10 mouse cellular contexts compared by ENCODE assay signal in genomic region chr2:116106194-116106593, GRCm38 (mm10). TPM values are rescaled to one million over a fixed set of nuclear protein-coding genes. Genes with fewer than 3 reads are reported as not detected.
DNase-seq lines count a peak whose midpoint lies in the region; ATAC-seq and TF ChIP-seq lines count a peak whose summit lies in the region.
"Had no signal": no experiment of that assay in that cellular context is flagged by ENCODE, and none has a peak within 500 bp of the region (broad histone marks: within the 10 kb centered on the region; RNA-seq: fewer than 3 reads in every experiment).

No protein-coding gene starts in this region.

- no peaks in the 10 kb centered on the region for H3K9me3 ChIP-seq in embryonic facial prominence, embryonic 14.5 days (ENCODE audit: control insufficient read depth, low read length)
- peaks cover 3% of the 10 kb centered on the region; the same call in 1 of the 2 replicates for H3K9me3 ChIP-seq in embryonic facial prominence, embryonic 10.5 days
- H3K9me3 ChIP-seq: heart, embryonic 15.5 days; intestine, embryonic 15.5 days had no signal

- TF ChIP-seq POLR2A in kidney, adult 2 months (IDR thresholded peaks at IDR 0.05; ENCODE audit: low read depth, low read length), result no peak
- TF ChIP-seq POLR2A in myocyte (IDR thresholded peaks at IDR 0.05; ENCODE audit: insufficient read length, low read depth), result no peak

- TF ChIP-seq CTCF in kidney, adult 2 months (conservative IDR thresholded peaks at IDR 0.05; ENCODE audit: insufficient read depth, insufficient read length, low read depth, low read length), result no peak

- H3K79me2 ChIP-seq in myocyte (ENCODE audit: control insufficient read depth, insufficient read depth), result no peaks in the 10 kb centered on the region

- no peaks in the 10 kb centered on the region for H3K4me1 ChIP-seq in embryonic facial prominence, embryonic 14.5 days (ENCODE audit: control insufficient read depth, insufficient read depth, low read length)
- peaks cover 9% of the 10 kb centered on the region; the same call in 1 of the 2 replicates for H3K4me1 ChIP-seq in embryonic facial prominence, embryonic 10.5 days
- H3K4me1 ChIP-seq in kidney, adult 2 months (ENCODE audit: control insufficient read depth, insufficient read depth, low read length), result no peaks in the 10 kb centered on the region
- H3K4me1 ChIP-seq: heart, embryonic 15.5 days; intestine, embryonic 15.5 days had no signal

- no peaks in the 10 kb centered on the region for H3K36me3 ChIP-seq in embryonic facial prominence, embryonic 14.5 days (ENCODE audit: control insufficient read depth, insufficient read depth, low read length)
- no peaks in the 10 kb centered on the region for H3K36me3 ChIP-seq in embryonic facial prominence, embryonic 10.5 days (replicated peaks)
- no peaks in the 10 kb centered on the region for H3K36me3 ChIP-seq in kidney, adult 2 months (ENCODE audit: control insufficient read depth, insufficient read depth, low read length)
- no peaks in the 10 kb centered on the region for H3K36me3 ChIP-seq in myocyte (ENCODE audit: control insufficient read depth, insufficient read depth)
- H3K36me3 ChIP-seq: heart, embryonic 15.5 days; intestine, embryonic 15.5 days had no signal

- no peak for ATAC-seq in embryonic facial prominence, embryonic 14.5 days (ENCODE audit: low read depth)
- ATAC-seq: intestine, embryonic 15.5 days had no signal

- intact Hi-C loops in gastrocnemius, postnatal 36 days (cut with DNase I), result no loop called here

- peak; percentile 10 for DNase-seq in embryonic facial prominence, embryonic 14.5 days (ENCODE audit: low spot score)
- no peak for DNase-seq in embryonic facial prominence, embryonic 10.5 days (ENCODE audit: low spot score)
- peak; percentile 39 for DNase-seq in kidney, adult 2 months
- DNase-seq in kidney, adult 18-20 months, result no peak
- DNase-seq in lung, postnatal 25 days (ENCODE audit: low spot score), result peak; percentile 2
- no peak for DNase-seq in lung, postnatal 4 days
- no peak for DNase-seq in gastrocnemius, postnatal 36 days

- H3K9ac ChIP-seq in embryonic facial prominence, embryonic 14.5 days (ENCODE audit: low read depth, low read length), result no peak overlapping the region
- H3K9ac ChIP-seq: heart, embryonic 15.5 days; intestine, embryonic 15.5 days had no signal

- no peak overlapping the region for H3ac ChIP-seq in myocyte (ENCODE audit: control insufficient read depth, insufficient read length)

- no peak overlapping the region for H3K27ac ChIP-seq in embryonic facial prominence, embryonic 14.5 days (replicated peaks; ENCODE audit: low read depth, low read length)
- H3K27ac ChIP-seq in embryonic facial prominence, embryonic 10.5 days (replicated peaks), result no peak overlapping the region
- H3K27ac ChIP-seq in kidney, adult 2 months (ENCODE audit: insufficient read depth, low read depth, low read length), result no peak overlapping the region
- H3K27ac ChIP-seq: heart, embryonic 15.5 days; intestine, embryonic 15.5 days had no signal

- 65% methylated on average over 4 of the region's 4 CpGs for WGBS in embryonic facial prominence, embryonic 14.5 days
- WGBS in embryonic facial prominence, embryonic 10.5 days, result 71% methylated on average over 4 of the region's 4 CpGs
- WGBS in kidney, adult 2 months, result 46% methylated on average over 4 of the region's 4 CpGs

- H3K4me2 ChIP-seq in embryonic facial prominence, embryonic 14.5 days (ENCODE audit: low read depth, low read length), result no peak overlapping the region
- H3K4me2 ChIP-seq in myocyte (ENCODE audit: low read depth), result peak overlapping the region; percentile 7
- H3K4me2 ChIP-seq: heart, embryonic 15.5 days; intestine, embryonic 15.5 days had no signal

- H3K4me3 ChIP-seq in embryonic facial prominence, embryonic 14.5 days (ENCODE audit: low read depth, low read length), result no peak overlapping the region
- H3K4me3 ChIP-seq in embryonic facial prominence, embryonic 10.5 days, result no peak overlapping the region
- no peak overlapping the region for H3K4me3 ChIP-seq in kidney, adult 2 months (ENCODE audit: insufficient read depth, low read depth, low read length)
- H3K4me3 ChIP-seq in myocyte, result no peak overlapping the region
- H3K4me3 ChIP-seq: heart, embryonic 15.5 days; intestine, embryonic 15.5 days had no signal

- no peaks in the 10 kb centered on the region for H3K27me3 ChIP-seq in embryonic facial prominence, embryonic 14.5 days (replicated peaks; ENCODE audit: control insufficient read depth, insufficient read depth, low read length)
- H3K27me3 ChIP-seq in embryonic facial prominence, embryonic 10.5 days (replicated peaks; ENCODE audit: low read depth, poor library complexity, severe bottlenecking), result no peaks in the 10 kb centered on the region
- H3K27me3 ChIP-seq in kidney, adult 2 months (replicated peaks; ENCODE audit: control insufficient read depth, insufficient read depth, low read length), result peaks cover 2% of the 10 kb centered on the region; the same call in 1 of the 2 replicates
- H3K27me3 ChIP-seq in myocyte (ENCODE audit: control insufficient read depth, insufficient read depth, insufficient read length), result no peaks in the 10 kb centered on the region
- H3K27me3 ChIP-seq: heart, embryonic 15.5 days; intestine, embryonic 15.5 days had no signal

TF ChIP-seq in myocyte, 11 proteins besides CTCF, POLR2A, EP300 and RAD21:
- TF ChIP-seq USF1 (IDR thresholded peaks at IDR 0.05; ENCODE audit: low read depth) (no peak), MYOG (IDR thresholded peaks at IDR 0.05; ENCODE audit: control insufficient read depth in 1 of 3, insufficient read depth in 1 of 3, insufficient read length in 2 of 3, low read depth in 2 of 3) (no peak), E2F4 (IDR thresholded peaks at IDR 0.05; ENCODE audit: insufficient read depth) (no peak), TCF3 (IDR thresholded peaks at IDR 0.05; ENCODE audit: insufficient read length, low read depth) (no peak), POLR2AphosphoS2 (IDR thresholded peaks at IDR 0.05; ENCODE audit: insufficient read length, low read depth) (no peak), MYOD1 (IDR thresholded peaks at IDR 0.05; ENCODE audit: control insufficient read depth in 1 of 3, insufficient read length in 2 of 3, low read depth in 2 of 3) (no peak), REST (IDR thresholded peaks at IDR 0.05; ENCODE audit: insufficient read depth, insufficient read length) (no peak), MAX (IDR thresholded peaks at IDR 0.05; ENCODE audit: low read depth) (no peak), TCF12 (IDR thresholded peaks at IDR 0.05; ENCODE audit: insufficient read depth, poor library complexity, severe bottlenecking) (no peak)

RNA-seq across cellular contexts. Expression of gene Meis2, which starts 40.6 kb away (rescaled TPM):
- 30.4 and 40.4 TPM in 2 replicates for polyA plus RNA-seq in embryonic facial prominence, embryonic 14.5 days (2014; fragmentation: Nextera tagmentation; extraction: Ambion mirVana)
- polyA plus RNA-seq in embryonic facial prominence, embryonic 10.5 days (2016; fragmentation: Nextera tagmentation; extraction: Ambion mirVana), result 67.0 and 71.9 TPM in 2 replicates
- polyA plus RNA-seq in kidney, adult 2 months (2012; rRNA removed), result 28.5 and 32.2 TPM in 2 replicates
- 9.3 TPM for polyA plus RNA-seq in myocyte (2012; fragmentation: generic; extraction: Trizol)
- under 1 TPM; 0.86 to 0.97 TPM for total RNA-seq in gastrocnemius, postnatal 36 days (2021)

Comparison
In these comparisons a context has a peak if more than half of its experiments do, and no peak if none do; other contexts are left out.
1. DNase-seq: peak in embryonic facial prominence, embryonic 14.5 days (single experiment), kidney, adult 2 months (single experiment) and lung, postnatal 25 days (single experiment); none in embryonic facial prominence, embryonic 10.5 days (single experiment), kidney, adult 18-20 months (single experiment), lung, postnatal 4 days (0 of 2) and gastrocnemius, postnatal 36 days (0 of 2).